Mouse (Mus musculus) heart, adult 8-10 months (tissue): Measurements from ENCODE around the gene Ccdc172. TPM values are rescaled to one million over a fixed set of nuclear protein-coding genes. Genes with fewer than 3 reads are reported as not detected.

Experiments
- DNase-seq: peaks from one replicate; pipeline ENCODE4 v3.0.0; 2022; ENCODE audit warnings: low spot score
- total RNA-seq, 4 experiments: library from RNA; stranded (reverse); gene quantifications; 2 replicates each; pipeline ENCODE4 v1.2.4; 2022

Gene Ccdc172
- total RNA-seq, result not detected

GRCm38 (mm10) chr19:58511818-58512217 lies at the start of gene Ccdc172:
Gene Ccdc172 (plus strand): TSS chr19:58511993.
- no peak for DNase-seq

- no peak for DNase-seq
These were observed 48.0 kb upstream of the Ccdc172 start for GRCm38 (mm10) chr19:58463755-58464154.

- DNase-seq, result no peak
These were observed 43.5 kb upstream of the Ccdc172 start for GRCm38 (mm10) chr19:58468331-58468730.

- DNase-seq, result peak; percentile 75
These were observed 42.4 kb upstream of the Ccdc172 start for GRCm38 (mm10) chr19:58469421-58469820.

- no peak for DNase-seq
These were observed 37.5 kb upstream of the Ccdc172 start for GRCm38 (mm10) chr19:58474251-58474650.

GRCm38 (mm10) chr19:58482373-58482977 lies 29.3 kb upstream of the Ccdc172 start:
- DNase-seq, result no peak

- DNase-seq, result no peak
These were observed 25.1 kb upstream of the Ccdc172 start for GRCm38 (mm10) chr19:58486686-58487085.

GRCm38 (mm10) chr19:58497106-58497505 lies 14.7 kb upstream of the Ccdc172 start:
- no peak for DNase-seq

GRCm38 (mm10) chr19:58499420-58499966 lies 12.3 kb upstream of the Ccdc172 start:
- DNase-seq, result no peak

- no peak for DNase-seq
These were observed 11.7 kb upstream of the Ccdc172 start for GRCm38 (mm10) chr19:58500049-58500448.

GRCm38 (mm10) chr19:58521696-58522095 lies 9.9 kb downstream of the Ccdc172 start:
- no peak for DNase-seq

- no peak for DNase-seq
These were observed 12.1 kb downstream of the Ccdc172 start for GRCm38 (mm10) chr19:58523736-58524394.

- DNase-seq, result no peak
These were observed 13.9 kb downstream of the Ccdc172 start for GRCm38 (mm10) chr19:58525457-58526239.

GRCm38 (mm10) chr19:58533077-58533476 lies 21.3 kb downstream of the Ccdc172 start:
- DNase-seq, result no peak

GRCm38 (mm10) chr19:58536691-58537090 lies 24.9 kb downstream of the Ccdc172 start:
- no peak for DNase-seq

GRCm38 (mm10) chr19:58540396-58540795 lies 28.6 kb downstream of the Ccdc172 start:
- DNase-seq, result no peak

GRCm38 (mm10) chr19:58548367-58548766 lies 36.6 kb downstream of the Ccdc172 start:
- no peak for DNase-seq

- no peak for DNase-seq
These were observed 38.7 kb downstream of the Ccdc172 start for GRCm38 (mm10) chr19:58550489-58550888.

- DNase-seq, result no peak
These were observed 39.1 kb downstream of the Ccdc172 start for GRCm38 (mm10) chr19:58550916-58551315.

GRCm38 (mm10) chr19:58554974-58555373 lies 43.2 kb downstream of the Ccdc172 start:
- DNase-seq, result no peak

GRCm38 (mm10) chr19:58558352-58558751 lies 46.6 kb downstream of the Ccdc172 start:
- peak; percentile 11 for DNase-seq

GRCm38 (mm10) chr19:58562301-58562815 lies 50.6 kb downstream of the Ccdc172 start:
- no peak for DNase-seq
